Mouse (Mus musculus) E14TG2a.4 (cell line): ENCODE results near the gene Aldh5a1.

Experiments
- CTCF ChIP-seq: conservative IDR thresholded peaks from 2 replicates; pipeline ENCODE4 v1.5.1; 2014; ENCODE audit warnings: low read length
- NANOG ChIP-seq: IDR thresholded peaks from 2 replicates; pipeline ENCODE4 v1.6.1; 2014; ENCODE audit warnings: borderline replicate concordance, low read length, mixed read lengths
- POU5F1 ChIP-seq: IDR thresholded peaks from 2 replicates; pipeline ENCODE4 v1.6.1; 2014; ENCODE audit warnings: low read length, borderline replicate concordance

GRCm38 (mm10) chr13:24958671-24959070 lies 21.2 kb upstream of the Aldh5a1 start:
- TF ChIP-seq CTCF, result no peak
- no peak for TF ChIP-seq POU5F1
- no peak for TF ChIP-seq NANOG
